Mouse (Mus musculus) forebrain, embryonic 13.5 days (tissue): ENCODE measurements around the gene Rfx3. TPM values are rescaled to one million over a fixed set of nuclear protein-coding genes. Genes with fewer than 3 reads are reported as not detected.

ENCODE experiments used
- ATAC-seq: fragments of 200-750 bp; cut with Nextera tagmentation; 2 replicates; pipeline ENCODE4 v1.8.0; 2017
- H3K27ac ChIP-seq: fragments of 300-500 bp; sonication (generic); 2 replicates; pipeline ENCODE4 v1.5.1; 2015; ENCODE audit warnings: inconsistent platforms, mild to moderate bottlenecking, moderate library complexity
- H3K27me3 ChIP-seq: fragments of 300-500 bp; sonication (generic); 2 replicates; pipeline ENCODE4 v1.6.1; 2015; ENCODE audit warnings: mild to moderate bottlenecking, inconsistent platforms
- H3K36me3 ChIP-seq: fragments of 300-500 bp; sonication (generic); 2 replicates; pipeline ENCODE4 v1.6.1; 2015; ENCODE audit warnings: mild to moderate bottlenecking, inconsistent platforms; ENCODE audit not compliant: poor library complexity, severe bottlenecking
- H3K4me1 ChIP-seq: fragments of 300-500 bp; sonication (generic); 2 replicates; pipeline ENCODE4 v1.6.1; 2015; ENCODE audit warnings: inconsistent platforms
- H3K4me2 ChIP-seq: fragments of 300-500 bp; sonication (generic); 2 replicates; pipeline ENCODE4 v1.6.1; 2015; ENCODE audit warnings: inconsistent platforms, mild to moderate bottlenecking, moderate library complexity
- H3K4me3 ChIP-seq: fragments of 300-500 bp; sonication (generic); 2 replicates; pipeline ENCODE4 v1.5.1; 2015; ENCODE audit warnings: mild to moderate bottlenecking, inconsistent platforms
- H3K9ac ChIP-seq: fragments of 300-500 bp; sonication (generic); 2 replicates; pipeline ENCODE4 v1.6.1; 2015; ENCODE audit warnings: mild to moderate bottlenecking, inconsistent platforms
- H3K9me3 ChIP-seq: fragments of 300-500 bp; sonication (generic); replicated peaks from 2 replicates; pipeline ENCODE4 v1.6.1; 2016; ENCODE audit warnings: inconsistent platforms
- WGBS: fragments of 180-500 bp; shearing (Covaris S2); methylation state at CpG from one replicate; pipeline ENCODE4 v1.1.7; 2015; 5-methylcytosine and 5-hydroxymethylcytosine counted together
- polyA plus RNA-seq: library from polyadenylated mRNA; unstranded; fragments of >200 nt; fragmentation: Nextera tagmentation; extraction: Ambion mirVana; gene quantifications from 2 replicates; pipeline ENCODE4 v1.2.1, GENCODE M21; 2015

Rfx3 gene
- polyA plus RNA-seq, 1 experiment from 2014 or later: 33.1 TPM

DNA sequence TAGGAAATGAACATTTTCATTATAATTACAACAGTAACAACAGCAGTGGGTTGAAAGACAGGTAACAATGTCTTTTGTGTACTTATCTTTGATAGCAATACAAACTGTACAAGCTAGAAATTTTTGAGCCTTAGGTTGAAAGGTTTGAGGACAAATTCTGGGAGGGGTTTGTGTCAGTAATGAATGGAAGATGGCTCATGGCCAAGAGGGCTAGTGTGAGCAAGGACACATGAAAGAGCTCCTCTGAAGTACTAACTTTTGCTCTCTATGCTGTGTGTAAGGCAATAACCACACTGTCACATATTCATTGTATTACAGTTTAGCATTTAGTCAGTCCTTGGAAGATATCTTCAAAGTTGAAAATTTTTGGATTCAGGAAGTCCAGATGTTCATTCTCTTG, 193.3 kb downstream of the Rfx3 start:
- H3K4me3 ChIP-seq: no peak overlapping the region
- H3K36me3 ChIP-seq: peaks cover 21% of the 10 kb centered on the region
- H3K9me3 ChIP-seq: no peaks in the 10 kb centered on the region
- no peak for ATAC-seq
- H3K4me2 ChIP-seq: no peak overlapping the region
- H3K4me1 ChIP-seq: no peaks in the 10 kb centered on the region
- H3K27me3 ChIP-seq: no peaks in the 10 kb centered on the region
- no peak overlapping the region for H3K27ac ChIP-seq
- no peak overlapping the region for H3K9ac ChIP-seq

DNA sequence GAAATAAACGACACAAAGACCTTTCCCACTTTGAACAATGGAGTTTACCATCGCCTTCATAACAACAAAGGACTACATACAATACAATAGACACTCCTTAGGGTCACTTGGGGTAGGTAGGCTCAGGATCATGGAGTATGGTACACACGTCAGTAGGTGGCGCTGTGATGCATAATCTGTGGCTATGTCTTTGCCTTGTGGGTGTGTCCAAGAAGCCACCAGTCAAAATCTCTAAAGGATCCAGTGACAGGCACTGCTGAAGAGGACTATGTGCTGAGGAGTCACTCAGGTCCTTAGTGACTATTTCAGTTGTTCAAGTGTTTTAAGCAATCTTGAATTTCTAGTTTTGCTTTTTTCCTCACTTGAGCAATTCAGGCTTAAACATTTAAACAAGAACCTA, 230.9 kb downstream of the Rfx3 start:
- 54% methylated on average over 4 of the region's 4 CpGs for WGBS
- H3K27me3 ChIP-seq: no peaks in the 10 kb centered on the region
- H3K9me3 ChIP-seq: no peaks in the 10 kb centered on the region
- H3K27ac ChIP-seq: no peak overlapping the region
- no peak overlapping the region for H3K4me2 ChIP-seq
- H3K9ac ChIP-seq: no peak overlapping the region
- peaks cover 35% of the 10 kb centered on the region for H3K36me3 ChIP-seq
- ATAC-seq: no peak
- no peak overlapping the region for H3K4me3 ChIP-seq
- no peaks in the 10 kb centered on the region for H3K4me1 ChIP-seq

DNA sequence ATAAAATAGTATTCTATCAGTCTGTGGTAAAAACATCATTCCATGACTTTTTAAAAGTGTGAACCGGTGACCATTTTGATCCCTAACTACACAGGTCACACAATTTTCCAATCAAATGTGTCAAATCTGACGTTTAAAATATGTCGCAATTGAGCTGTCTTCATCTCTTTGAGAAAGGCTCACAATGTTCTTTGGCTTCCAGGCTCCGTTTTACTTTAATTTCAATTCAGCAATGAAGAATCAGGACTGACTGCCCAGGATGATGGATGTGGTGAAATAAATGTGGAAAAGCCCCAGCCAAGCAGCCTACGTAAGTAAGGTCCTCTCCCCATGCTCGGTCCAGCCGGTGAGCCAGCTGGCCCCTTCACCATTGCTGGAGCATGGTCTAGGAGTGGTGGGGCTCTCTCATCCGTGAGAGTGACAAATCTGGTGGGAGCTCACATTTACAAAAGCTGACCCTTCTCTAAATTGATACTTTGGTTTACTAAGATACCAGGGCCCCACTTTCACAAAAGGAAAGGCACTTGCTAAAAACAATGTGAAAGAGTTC, 240.2 kb downstream of the Rfx3 start:
- Histone ChIP-seq H3K36me3 (peaks cover 34% of the 10 kb centered on the region), H3K27ac (no peak overlapping the region), H3K4me2 (no peak overlapping the region), H3K4me3 (no peak overlapping the region), H3K4me1 (no peaks in the 10 kb centered on the region), H3K9me3 (no peaks in the 10 kb centered on the region), H3K9ac (no peak overlapping the region), H3K27me3 (no peaks in the 10 kb centered on the region)
- WGBS: 77% methylated on average over 8 of the region's 8 CpGs
- ATAC-seq: no peak

DNA sequence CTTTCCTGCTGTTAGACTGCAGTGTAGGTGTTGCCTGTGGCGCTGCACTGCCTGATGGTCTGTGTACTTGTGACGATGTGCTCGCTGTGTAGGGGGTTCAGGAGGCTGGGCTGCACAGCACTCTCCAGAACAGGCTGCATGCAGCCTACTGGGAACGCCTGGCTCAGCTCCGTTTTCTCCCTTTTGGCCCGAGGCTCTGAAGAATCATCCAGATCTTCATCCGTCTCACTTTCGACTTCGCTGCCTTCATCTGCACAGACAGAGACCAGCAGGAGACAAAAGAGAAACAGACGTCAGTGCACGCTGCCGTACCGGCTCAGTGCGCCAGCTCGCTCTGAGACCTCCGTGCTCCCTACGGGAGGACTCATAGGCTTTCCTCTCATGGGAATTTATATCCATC, 242.5 kb downstream of the Rfx3 start:
- ATAC-seq: no peak
- Histone ChIP-seq H3K4me2 (no peak overlapping the region), H3K36me3 (peaks cover 40% of the 10 kb centered on the region), H3K27me3 (no peaks in the 10 kb centered on the region), H3K4me3 (no peak overlapping the region), H3K9me3 (no peaks in the 10 kb centered on the region), H3K27ac (peak overlapping the region; percentile 8; the same call in 1 of the 2 replicates), H3K9ac (no peak overlapping the region), H3K4me1 (no peaks in the 10 kb centered on the region)
- 80% methylated on average over 17 of the region's 17 CpGs for WGBS

DNA sequence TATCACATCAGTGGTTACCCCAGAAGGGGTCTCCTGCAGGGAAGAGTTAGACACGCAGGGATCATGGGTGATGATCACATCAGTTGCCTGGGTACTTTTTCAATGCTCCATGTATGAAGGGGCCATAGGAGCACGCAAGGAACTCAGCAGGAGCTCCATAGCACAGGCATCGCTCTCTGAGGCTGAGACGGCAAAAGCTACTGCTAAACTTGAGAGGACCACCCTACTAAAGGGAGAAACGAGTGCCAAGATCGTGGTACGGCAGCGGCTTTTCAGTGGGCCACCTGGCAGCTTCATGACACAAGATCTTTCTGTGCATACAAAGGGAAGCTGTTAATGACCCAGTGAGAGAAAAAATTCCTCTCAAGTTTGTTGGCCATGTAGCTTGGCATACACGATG, 250.7 kb downstream of the Rfx3 start:
- 89% methylated on average over 9 of the region's 9 CpGs for WGBS
- H3K27me3 ChIP-seq: no peaks in the 10 kb centered on the region
- no peak overlapping the region for H3K4me2 ChIP-seq
- no peaks in the 10 kb centered on the region for H3K9me3 ChIP-seq
- peaks cover 12% of the 10 kb centered on the region; the same call in 1 of the 2 replicates for H3K36me3 ChIP-seq
- no peaks in the 10 kb centered on the region for H3K4me1 ChIP-seq
- no peak for ATAC-seq
- H3K4me3 ChIP-seq: no peak overlapping the region
- no peak overlapping the region for H3K27ac ChIP-seq
- H3K9ac ChIP-seq: no peak overlapping the region

DNA sequence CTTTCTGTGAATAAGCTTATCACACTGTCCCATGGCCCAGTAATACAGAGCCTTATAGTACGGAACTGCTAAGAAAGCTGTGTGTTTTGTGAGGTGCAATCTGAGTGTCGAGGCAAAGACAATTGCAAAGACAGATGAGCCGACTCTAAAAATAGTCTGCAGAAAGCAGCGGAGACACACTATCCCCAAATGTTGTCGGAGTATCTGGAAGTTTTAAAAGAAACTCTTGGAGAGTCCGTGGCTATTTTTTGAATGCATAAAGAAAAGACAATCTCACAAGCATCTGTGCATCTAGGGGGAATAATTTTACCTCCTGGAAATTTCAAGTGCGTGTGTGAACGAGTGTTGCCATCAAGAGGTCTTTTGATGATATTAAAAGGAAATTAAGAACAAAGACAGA, 251.6 kb downstream of the Rfx3 start:
- H3K4me1 ChIP-seq: no peaks in the 10 kb centered on the region
- H3K27me3 ChIP-seq: no peaks in the 10 kb centered on the region
- no peak overlapping the region for H3K4me2 ChIP-seq
- ATAC-seq: no peak
- WGBS: 86% methylated on average over 8 of the region's 8 CpGs
- H3K4me3 ChIP-seq: no peak overlapping the region
- no peak overlapping the region for H3K9ac ChIP-seq
- H3K9me3 ChIP-seq: no peaks in the 10 kb centered on the region
- 0 out of 2 replicates have a peak, but pooled peaks cover 6% of the 10 kb centered on the region for H3K36me3 ChIP-seq
- H3K27ac ChIP-seq: no peak overlapping the region

DNA sequence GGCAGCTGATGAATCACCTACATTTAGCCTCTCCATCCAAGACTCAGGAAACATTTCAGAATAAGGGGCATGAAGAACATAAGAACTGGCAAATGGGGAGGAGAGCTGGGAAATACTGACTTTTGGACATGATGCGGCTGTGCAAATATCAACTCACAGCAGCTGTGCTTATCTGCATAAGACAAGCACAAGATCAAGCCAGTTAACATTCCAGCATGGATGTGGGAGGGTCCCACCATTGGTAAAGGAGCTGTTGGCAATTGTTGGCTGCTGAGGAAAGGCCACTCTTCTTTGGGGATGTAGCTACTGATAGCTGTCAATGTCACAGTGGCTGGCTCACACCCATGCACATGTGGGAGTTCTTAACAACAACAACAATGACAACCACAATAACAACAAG, 263.7 kb downstream of the Rfx3 start:
- Histone ChIP-seq H3K9ac (no peak overlapping the region), H3K27me3 (no peaks in the 10 kb centered on the region), H3K27ac (no peak overlapping the region), H3K36me3 (no peaks in the 10 kb centered on the region), H3K4me1 (no peaks in the 10 kb centered on the region), H3K4me2 (no peak overlapping the region), H3K4me3 (no peak overlapping the region), H3K9me3 (no peaks in the 10 kb centered on the region)
- WGBS: 100% methylated on average over 1 of the region's 1 CpGs
- no peak for ATAC-seq

DNA sequence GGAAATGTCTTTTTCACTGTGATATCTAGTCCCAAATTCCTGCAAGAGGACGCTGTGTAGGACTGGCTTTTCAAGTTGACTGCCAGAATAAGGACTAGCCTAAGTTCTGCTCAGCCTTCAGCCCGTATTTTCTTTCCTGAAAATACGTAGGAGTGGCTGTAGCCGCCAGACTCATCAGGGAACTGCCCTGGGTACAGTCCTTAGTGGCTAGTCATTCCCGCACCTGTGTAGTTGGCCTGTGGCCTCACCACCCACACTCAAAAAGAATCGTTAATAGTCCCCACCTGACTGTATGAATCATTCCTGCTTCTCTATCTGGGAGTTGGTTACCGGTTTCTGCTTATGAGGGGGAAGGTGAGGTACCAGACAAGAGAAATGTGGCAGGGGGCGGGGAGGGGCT, 272.1 kb downstream of the Rfx3 start:
- Histone ChIP-seq H3K4me2 (no peak overlapping the region), H3K36me3 (no peaks in the 10 kb centered on the region), H3K27ac (no peak overlapping the region), H3K9ac (no peak overlapping the region), H3K4me3 (no peak overlapping the region), H3K4me1 (0 out of 2 replicates have a peak, but pooled peaks cover 2% of the 10 kb centered on the region), H3K27me3 (no peaks in the 10 kb centered on the region), H3K9me3 (no peaks in the 10 kb centered on the region)
- no peak for ATAC-seq
- 69% methylated on average over 8 of the region's 8 CpGs for WGBS

DNA sequence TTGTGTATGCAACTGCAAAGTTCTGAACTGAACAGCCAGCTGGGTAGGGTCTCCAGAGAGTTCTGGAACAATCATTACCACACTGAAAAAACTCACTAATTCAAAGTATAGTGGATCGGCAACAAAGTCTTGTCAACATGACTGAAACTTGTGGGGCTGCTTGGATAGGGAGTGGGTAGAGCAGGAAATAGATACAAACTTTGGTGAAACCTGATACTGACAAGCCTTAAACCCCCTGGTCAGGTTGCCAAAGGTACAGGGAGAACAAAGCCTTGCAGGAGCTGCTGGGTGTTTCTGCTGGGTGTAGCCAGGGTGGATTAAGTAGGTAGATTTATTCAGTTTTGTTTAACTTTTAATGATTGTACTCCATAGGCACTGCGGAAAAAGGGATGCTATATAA, 274.4 kb downstream of the Rfx3 start:
- H3K9ac ChIP-seq: no peak overlapping the region
- no peak overlapping the region for H3K4me2 ChIP-seq
- H3K27me3 ChIP-seq: no peaks in the 10 kb centered on the region
- no peak for ATAC-seq
- WGBS: 90% methylated on average over 2 of the region's 2 CpGs
- no peak overlapping the region for H3K27ac ChIP-seq
- no peak overlapping the region for H3K4me3 ChIP-seq
- H3K4me1 ChIP-seq: 0 out of 2 replicates have a peak, but pooled peaks cover 2% of the 10 kb centered on the region
- H3K9me3 ChIP-seq: no peaks in the 10 kb centered on the region
- H3K36me3 ChIP-seq: no peaks in the 10 kb centered on the region

DNA sequence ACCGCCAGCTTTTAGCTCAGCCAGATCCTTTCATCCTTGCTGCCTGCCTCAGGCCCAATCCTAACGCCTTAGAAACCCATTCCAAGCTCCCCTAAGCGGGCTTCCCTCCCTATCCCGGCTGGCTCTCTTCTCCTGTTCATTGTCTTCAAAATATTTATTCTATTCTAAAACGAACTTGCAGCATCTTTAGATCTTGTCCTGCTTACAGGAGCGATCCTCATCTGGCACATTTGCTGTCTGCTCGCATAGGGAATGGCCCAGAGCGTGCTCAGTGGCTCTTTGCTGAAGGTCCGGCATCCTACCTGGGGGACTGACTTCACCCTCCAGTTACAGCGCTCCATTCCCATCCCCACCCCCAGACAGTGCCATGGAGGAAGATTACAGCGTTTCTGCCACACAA, 292.0 kb downstream of the Rfx3 start:
- Histone ChIP-seq H3K27ac (no peak overlapping the region), H3K4me3 (no peak overlapping the region), H3K27me3 (no peaks in the 10 kb centered on the region), H3K9me3 (no peaks in the 10 kb centered on the region), H3K4me2 (no peak overlapping the region), H3K4me1 (peaks cover 9% of the 10 kb centered on the region), H3K36me3 (no peaks in the 10 kb centered on the region), H3K9ac (no peak overlapping the region)
- 72% methylated on average over 11 of the region's 11 CpGs for WGBS
- ATAC-seq: no peak

DNA sequence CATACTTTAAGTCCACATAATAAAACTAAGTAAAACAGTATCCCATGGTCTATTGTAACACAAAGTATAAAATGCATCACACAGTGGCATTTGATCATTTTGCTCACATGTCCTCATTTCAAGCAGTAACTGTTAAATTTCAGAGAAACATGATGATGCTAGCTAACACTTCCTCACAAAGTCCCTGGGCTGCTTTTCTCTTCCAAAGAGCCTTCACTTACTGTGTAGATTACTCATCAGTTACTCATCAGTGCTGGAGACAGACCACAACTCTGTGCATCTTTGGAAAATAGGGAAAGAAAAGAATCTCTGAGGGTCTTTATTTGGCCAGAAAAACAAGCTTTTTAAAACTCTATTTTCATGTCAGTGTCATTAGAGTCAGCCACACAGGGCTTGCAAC, 294.7 kb downstream of the Rfx3 start:
- no peaks in the 10 kb centered on the region for H3K36me3 ChIP-seq
- ATAC-seq: no peak
- H3K27ac ChIP-seq: no peak overlapping the region
- H3K4me3 ChIP-seq: no peak overlapping the region
- H3K4me2 ChIP-seq: no peak overlapping the region
- H3K27me3 ChIP-seq: no peaks in the 10 kb centered on the region
- H3K9ac ChIP-seq: no peak overlapping the region
- H3K4me1 ChIP-seq: peaks cover 9% of the 10 kb centered on the region
- H3K9me3 ChIP-seq: no peaks in the 10 kb centered on the region
